In the genomic region with DNA sequence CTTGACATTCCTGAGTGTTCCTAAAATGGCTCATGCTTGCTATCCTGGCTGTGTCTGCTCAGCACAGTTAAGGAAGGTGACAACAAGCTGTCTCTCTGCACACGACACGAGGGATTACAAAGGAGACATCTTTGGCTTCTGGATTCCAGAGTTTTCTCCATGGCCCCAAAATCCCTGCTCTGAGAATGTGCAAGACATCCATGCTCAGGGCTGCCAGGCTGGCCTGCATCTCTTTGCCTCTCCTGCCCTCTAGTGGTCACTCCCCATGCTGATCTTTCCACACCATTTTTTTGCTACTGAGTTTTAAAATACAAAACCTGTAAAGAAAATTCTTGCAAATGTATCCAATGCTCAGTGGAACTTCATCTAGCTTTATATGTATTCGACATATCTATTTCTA, we compare ENCODE assay signal across 9 mouse cellular contexts. TPM values are rescaled to one million over a fixed set of nuclear protein-coding genes. Genes with fewer than 3 reads are reported as not detected.
DNase-seq lines count a peak whose midpoint lies in the region; ATAC-seq and TF ChIP-seq lines count a peak whose summit lies in the region.
"Had no signal": no experiment of that assay in that cellular context is flagged by ENCODE, and none has a peak within 500 bp of the region (broad histone marks: within the 10 kb centered on the region; RNA-seq: fewer than 3 reads in every experiment).

No protein-coding gene starts in this region.

- no peak overlapping the region for H3K27ac ChIP-seq in forebrain, embryonic 13.5 days
- H3K27ac ChIP-seq: liver, embryonic 15.5 days had no signal

- WGBS in forebrain, embryonic 13.5 days, result 1% methylated on average over 3 of the region's 3 CpGs

- ATAC-seq in G1E (ENCODE audit: extremely low read depth, insufficient number of reproducible peaks, low FRiP score, poor library complexity, severe bottlenecking), result 0 out of 2 replicates have a peak, but pooled peaks have one; percentile 42
- peak; percentile 70; the same call in 1 of the 2 replicates for ATAC-seq in forebrain, embryonic 13.5 days
- ATAC-seq in megakaryocyte progenitor cell, adult 5-6 weeks (replicated peaks; ENCODE audit: poor library complexity), result peak; percentile 79
- ATAC-seq in activated CD4-positive, CD25-positive, alpha-beta regulatory T cell, adult 4 months, result no peak

- H3K4me3 ChIP-seq in G1E (ENCODE audit: low read depth, low read length), result no peak overlapping the region
- H3K4me3 ChIP-seq in forebrain, embryonic 13.5 days, result no peak overlapping the region
- H3K4me3 ChIP-seq: liver, embryonic 15.5 days had no signal

- H3K4me1 ChIP-seq in G1E (ENCODE audit: insufficient read depth, low read depth, low read length), result no peaks in the 10 kb centered on the region
- 0 out of 2 replicates have a peak, but pooled peaks cover 9% of the 10 kb centered on the region for H3K4me1 ChIP-seq in forebrain, embryonic 13.5 days
- H3K4me1 ChIP-seq: liver, embryonic 15.5 days had no signal

- H3K9me3 ChIP-seq in G1E (replicated peaks), result no peaks in the 10 kb centered on the region
- H3K9me3 ChIP-seq in forebrain, embryonic 13.5 days (replicated peaks), result no peaks in the 10 kb centered on the region
- H3K9me3 ChIP-seq: liver, embryonic 15.5 days had no signal

- H3K9ac ChIP-seq in forebrain, embryonic 13.5 days, result no peak overlapping the region
- H3K9ac ChIP-seq: liver, embryonic 15.5 days had no signal

- no peaks in the 10 kb centered on the region for H3K27me3 ChIP-seq in G1E (ENCODE audit: insufficient read depth, low read length)
- no peaks in the 10 kb centered on the region for H3K27me3 ChIP-seq in forebrain, embryonic 13.5 days
- H3K27me3 ChIP-seq: liver, embryonic 15.5 days had no signal

- peak; percentile 50; the same call in 1 of the 2 replicates for TF ChIP-seq CTCF in G1E (IDR thresholded peaks at IDR 0.05; ENCODE audit: low read depth, low read length)

- no peak overlapping the region for H3K4me2 ChIP-seq in forebrain, embryonic 13.5 days
- H3K4me2 ChIP-seq: liver, embryonic 15.5 days had no signal

- no peaks in the 10 kb centered on the region for H3K36me3 ChIP-seq in G1E (replicated peaks)
- no peaks in the 10 kb centered on the region for H3K36me3 ChIP-seq in forebrain, embryonic 13.5 days (ENCODE audit: poor library complexity, severe bottlenecking)
- H3K36me3 ChIP-seq: liver, embryonic 15.5 days had no signal

- DNase-seq in G1E (ENCODE audit: low spot score), result peak; percentile 42
- peak; percentile 54 for DNase-seq in brain, embryonic 18.5 days (ENCODE audit: low read depth, low spot score)
- peak; percentile 87 for DNase-seq in heart, postnatal 4 days
- DNase-seq in layer of hippocampus, postnatal 14 days (ENCODE audit: low spot score in 2 of 2), result peak; percentile 85 to 90
- peak; percentile 88 for DNase-seq in right cerebral cortex, postnatal 4 days

RNA-seq across cellular contexts. Expression of gene Gm19935, which starts 23.5 kb away (rescaled TPM):
- total RNA-seq in G1E (2014; fragmentation: Nextera tagmentation) (not detected in 2 replicates), G1E (2017) (not detected in 2 replicates)
- polyA plus RNA-seq in G1E (2012), result not detected in 2 replicates
- polyA plus RNA-seq in forebrain, embryonic 13.5 days (2015; fragmentation: Nextera tagmentation; extraction: Ambion mirVana), result 0.43 TPM in 1 of 2 replicates, not detected in the other
- total RNA-seq in heart, postnatal 4 days (2021), result not detected
- 1 to 10 TPM; 2.3 to 5.2 TPM for total RNA-seq in layer of hippocampus, postnatal 14 days (2021)
- total RNA-seq in megakaryocyte progenitor cell, adult 5-6 weeks (2015), result not detected in 2 replicates
- not detected in 2 replicates for total RNA-seq in megakaryocyte progenitor cell, adult 5-6 weeks (2017)
- not detected for polyA plus RNA-seq in activated CD4-positive, CD25-positive, alpha-beta regulatory T cell, adult 4 months (2017; shearing (Covaris generic))
- polyA plus RNA-seq: liver, embryonic 15.5 days had no signal

RNA-seq across cellular contexts. Expression of gene Chd9, which starts 34.4 kb away (rescaled TPM):
- total RNA-seq in G1E (2014; fragmentation: Nextera tagmentation) (85.3 and 107 TPM in 2 replicates), G1E (2017) (26.7 and 26.9 TPM in 2 replicates)
- 1.6 and 2.0 TPM in 2 replicates for polyA plus RNA-seq in G1E (2012)
- polyA plus RNA-seq in forebrain, embryonic 13.5 days (2015; fragmentation: Nextera tagmentation; extraction: Ambion mirVana), result 77.0 and 85.2 TPM in 2 replicates
- 10 to 100 TPM; 40.7 to 43.4 TPM for total RNA-seq in heart, postnatal 4 days (2021)
- 100 to 1,000 TPM; 233 to 237 TPM for total RNA-seq in layer of hippocampus, postnatal 14 days (2021)
- total RNA-seq in megakaryocyte progenitor cell, adult 5-6 weeks (2015), result 121 and 145 TPM in 2 replicates
- 47.6 and 62.6 TPM in 2 replicates for total RNA-seq in megakaryocyte progenitor cell, adult 5-6 weeks (2017)
- polyA plus RNA-seq in activated CD4-positive, CD25-positive, alpha-beta regulatory T cell, adult 4 months (2017; shearing (Covaris generic)), result 100 to 1,000 TPM; 117 to 118 TPM
